Mouse (Mus musculus): ENCODE results near the gene Morc1.

Gene Morc1

GRCm38 (mm10) chr16:48431027-48431426 lies at the start of gene Morc1:
Gene Morc1, plus strand, starts transcription at chr16:48431237.
- no peak for DNase-seq

- no peak for DNase-seq
These were observed 47.3 kb upstream of the Morc1 start for GRCm38 (mm10) chr16:48383582-48384257.

GRCm38 (mm10) chr16:48386982-48387381 lies 44.1 kb upstream of the Morc1 start:
- DNase-seq = no peak

- no peak for DNase-seq
These were observed 35.8 kb upstream of the Morc1 start for GRCm38 (mm10) chr16:48395278-48395677.

GRCm38 (mm10) chr16:48402963-48403362 lies 28.1 kb upstream of the Morc1 start:
- no peak for DNase-seq

- DNase-seq = no peak
These were observed 27.6 kb upstream of the Morc1 start for GRCm38 (mm10) chr16:48403423-48403822.

- DNase-seq = no peak
These were observed 27.0 kb upstream of the Morc1 start for GRCm38 (mm10) chr16:48404009-48404408.

GRCm38 (mm10) chr16:48405674-48406403 lies 25.2 kb upstream of the Morc1 start:
- no peak for DNase-seq

- no peak for DNase-seq
These were observed 21.5 kb upstream of the Morc1 start for GRCm38 (mm10) chr16:48409580-48409979.

- DNase-seq = no peak
These were observed 20.9 kb upstream of the Morc1 start for GRCm38 (mm10) chr16:48410125-48410524.

GRCm38 (mm10) chr16:48412246-48412645 lies 18.8 kb upstream of the Morc1 start, which contains the start of gene Gm5485:
Gene Gm5485, minus strand, starts transcription at chr16:48412416.
- no peak for DNase-seq

- no peak for DNase-seq
These were observed 12.5 kb upstream of the Morc1 start for GRCm38 (mm10) chr16:48418557-48418956.

- no peak for DNase-seq
These were observed 12.0 kb upstream of the Morc1 start for GRCm38 (mm10) chr16:48419035-48419434.

GRCm38 (mm10) chr16:48422501-48422900 lies 8.5 kb upstream of the Morc1 start:
- no peak for DNase-seq

- no peak for DNase-seq
These were observed 7.0 kb upstream of the Morc1 start for GRCm38 (mm10) chr16:48424069-48424468.

GRCm38 (mm10) chr16:48429427-48429826 lies 1.6 kb upstream of the Morc1 start:
- DNase-seq = no peak

- DNase-seq = no peak
These were observed 4.4 kb downstream of the Morc1 start for GRCm38 (mm10) chr16:48435454-48435853.

- DNase-seq = no peak
These were observed 6.4 kb downstream of the Morc1 start for GRCm38 (mm10) chr16:48437476-48437875.

- DNase-seq = no peak
These were observed 13.6 kb downstream of the Morc1 start for GRCm38 (mm10) chr16:48444589-48444988.

- no peak for DNase-seq
These were observed 15.3 kb downstream of the Morc1 start for GRCm38 (mm10) chr16:48446161-48446925.

- no peak for DNase-seq
These were observed 22.2 kb downstream of the Morc1 start for GRCm38 (mm10) chr16:48453264-48453663.

- no peak for DNase-seq
These were observed 42.4 kb downstream of the Morc1 start for GRCm38 (mm10) chr16:48473396-48473795.

Measured in cerebellum, adult 9-10 months (tissue).